Mouse (Mus musculus) ovary, adult 18-20 months (tissue): ENCODE data around the gene 2210016L21Rik.
"Not testable (repeated sequence)": the region's sequence is repeated elsewhere in the genome, so short reads cannot be mapped to it uniquely, and the experiment has no call there.

ENCODE experiments used
- DNase-seq: peaks from one replicate; pipeline ENCODE4 v3.0.0; 2022; ENCODE audit warnings: low spot score, mixed read lengths

2210016L21Rik gene

GRCm38 (mm10) chr5:114942074-114942765 is at the start of gene 2210016L21Rik:
Gene 2210016L21Rik, plus strand, starts transcription at chr5:114942158.
- DNase-seq, result peak; percentile 76

- DNase-seq, result no peak
Observed at GRCm38 (mm10) chr5:114895542-114895941, 46.4 kb upstream of the 2210016L21Rik start.

GRCm38 (mm10) chr5:114896688-114897373 is 45.1 kb upstream of the 2210016L21Rik start, which contains the start of gene Oasl2:
Gene Oasl2, plus strand, starts transcription at chr5:114896936.
- no peak for DNase-seq

- no peak for DNase-seq
Observed at GRCm38 (mm10) chr5:114897374-114897793, 44.6 kb upstream of the 2210016L21Rik start.

- no peak for DNase-seq
Observed at GRCm38 (mm10) chr5:114898857-114899256, 43.1 kb upstream of the 2210016L21Rik start.

- DNase-seq, result no peak
Observed at GRCm38 (mm10) chr5:114902413-114902812, 39.5 kb upstream of the 2210016L21Rik start.

GRCm38 (mm10) chr5:114908598-114909305 is 33.2 kb upstream of the 2210016L21Rik start:
- DNase-seq, result no peak

GRCm38 (mm10) chr5:114913686-114914085 is 28.3 kb upstream of the 2210016L21Rik start:
- DNase-seq, result no peak

GRCm38 (mm10) chr5:114914855-114915254 is 27.1 kb upstream of the 2210016L21Rik start:
- no peak for DNase-seq

GRCm38 (mm10) chr5:114915854-114916253 is 26.1 kb upstream of the 2210016L21Rik start:
- no peak for DNase-seq

GRCm38 (mm10) chr5:114916777-114917176 is 25.2 kb upstream of the 2210016L21Rik start:
- no peak for DNase-seq

- DNase-seq, result not testable (repeated sequence)
Observed at GRCm38 (mm10) chr5:114917357-114917756, 24.6 kb upstream of the 2210016L21Rik start.

- no peak for DNase-seq
Observed at GRCm38 (mm10) chr5:114921551-114922365, 20.2 kb upstream of the 2210016L21Rik start.

GRCm38 (mm10) chr5:114922366-114922731 is 19.6 kb upstream of the 2210016L21Rik start:
- no peak for DNase-seq

- DNase-seq, result peak; percentile 30
Observed at GRCm38 (mm10) chr5:114922998-114923473, 18.9 kb upstream of the 2210016L21Rik start, which contains the start of gene Oasl1. Gene Oasl1, plus strand, starts transcription at chr5:114923240.

- no peak for DNase-seq
Observed at GRCm38 (mm10) chr5:114926153-114926684, 15.7 kb upstream of the 2210016L21Rik start.

GRCm38 (mm10) chr5:114926753-114927152 is 15.2 kb upstream of the 2210016L21Rik start:
- no peak for DNase-seq

- no peak for DNase-seq
Observed at GRCm38 (mm10) chr5:114931626-114932025, 10.3 kb upstream of the 2210016L21Rik start.

- DNase-seq, result no peak
Observed at GRCm38 (mm10) chr5:114933206-114933605, 8.8 kb upstream of the 2210016L21Rik start.

- DNase-seq, result no peak
Observed at GRCm38 (mm10) chr5:114935838-114936237, 6.1 kb upstream of the 2210016L21Rik start.

- not testable (repeated sequence) for DNase-seq
Observed at GRCm38 (mm10) chr5:114941138-114941537, 820 bp upstream of the 2210016L21Rik start.
